21 mouse cellular contexts compared by ENCODE assay signal in genomic region chr9:86991758-86992157, GRCm38 (mm10). TPM values are rescaled to one million over a fixed set of nuclear protein-coding genes. Genes with fewer than 3 reads are reported as not detected.
DNase-seq lines count a peak whose midpoint lies in the region; TF ChIP-seq lines count a peak whose summit lies in the region.
"Had no signal": no experiment of that assay in that cellular context is flagged by ENCODE, and none has a peak within 500 bp of the region (broad histone marks: within the 10 kb centered on the region; RNA-seq: fewer than 3 reads in every experiment).

No protein-coding gene starts in this region.

- peaks cover 3% of the 10 kb centered on the region; the same call in 1 of the 2 replicates for H3K4me1 ChIP-seq in cerebellum, adult 2 months (ENCODE audit: control insufficient read depth, insufficient read depth, low read length)
- H3K4me1 ChIP-seq in MEL (ENCODE audit: control insufficient read depth in 1 of 2, insufficient read depth in 2 of 2, low read length in 2 of 2) = peaks cover 9 to 18% of the 10 kb centered on the region in 2 experiments
- H3K4me1 ChIP-seq: embryonic facial prominence, embryonic 15.5 days; forebrain, embryonic 10.5 days; forebrain, embryonic 12.5 days had no signal

- TF ChIP-seq CTCF in cerebellum, adult 2 months (IDR thresholded peaks at IDR 0.05; ENCODE audit: borderline replicate concordance, insufficient read depth, low read depth, low read length) = no peak
- TF ChIP-seq CTCF in MEL (IDR thresholded peaks at IDR 0.05 in 2 of 3, conservative IDR thresholded peaks at IDR 0.05 in 1 of 3; ENCODE audit: control insufficient read depth in 1 of 3, insufficient read depth in 1 of 3, low read depth in 2 of 3, low read length in 3 of 3, poor library complexity in 1 of 3, severe bottlenecking in 1 of 3) = no peak

- TF ChIP-seq RAD21 in MEL (IDR thresholded peaks at IDR 0.05; ENCODE audit: low read depth, low read length) = no peak

- DNase-seq in cerebellum, adult 2 months = no peak
- no peak for DNase-seq in cerebellum, adult 11-12 months
- peak; percentile 43 for DNase-seq in MEL (ENCODE audit: low read depth, low spot score)
- DNase-seq in MN1 (ENCODE audit: low spot score) = peak; percentile 25
- no peak for DNase-seq in layer of hippocampus, adult 11-12 months (ENCODE audit: low spot score)
- no peak for DNase-seq in natural killer cell, adult 2 months (ENCODE audit: low spot score in 2 of 2)
- DNase-seq: adrenal gland, adult 2 months; adrenal gland, postnatal 10 days; adrenal gland, postnatal 36 days; cerebellum, adult 18-20 months; cerebellum, adult 9-11 months; cerebellum, postnatal 14 days; embryo, embryonic 11 days had no signal

- H3K9ac ChIP-seq in MEL (ENCODE audit: control insufficient read depth, low read depth, low read length, poor library complexity, severe bottlenecking) = no peak overlapping the region
- H3K9ac ChIP-seq: embryonic facial prominence, embryonic 13.5 days; embryonic facial prominence, embryonic 15.5 days; forebrain, embryonic 12.5 days had no signal

- TF ChIP-seq EP300 in MEL (IDR thresholded peaks at IDR 0.05; ENCODE audit: low read depth in 1 of 2, low read length in 2 of 2) = 0 out of 4 replicates have a peak, but pooled peaks of 1 of the 2 experiments have one; percentile 15

- H3K79me2 ChIP-seq in MEL (ENCODE audit: control insufficient read depth, insufficient read depth, low read length, poor library complexity) = no peaks in the 10 kb centered on the region

- H3K27me3 ChIP-seq in cerebellum, adult 2 months (ENCODE audit: control insufficient read depth, insufficient read depth, low read length) = no peaks in the 10 kb centered on the region
- no peaks in the 10 kb centered on the region; a peak in 1 of 4 replicates for H3K27me3 ChIP-seq in MEL (ENCODE audit: control insufficient read depth in 1 of 2, insufficient read depth in 2 of 2, low read length in 2 of 2)
- H3K27me3 ChIP-seq: embryonic facial prominence, embryonic 13.5 days; embryonic facial prominence, embryonic 15.5 days; forebrain, embryonic 12.5 days had no signal

- no peaks in the 10 kb centered on the region for H3K9me3 ChIP-seq in MEL (replicated peaks; ENCODE audit: insufficient read depth, low read length)
- H3K9me3 ChIP-seq: embryonic facial prominence, embryonic 13.5 days; embryonic facial prominence, embryonic 15.5 days; forebrain, embryonic 10.5 days; forebrain, embryonic 12.5 days had no signal

- H3K4me3 ChIP-seq in cerebellum, adult 2 months (replicated peaks; ENCODE audit: insufficient read depth, low read depth, low read length) = peak overlapping the region; percentile 16
- H3K4me3 ChIP-seq in MEL (ENCODE audit: control insufficient read depth in 1 of 2, insufficient read depth in 1 of 2, low read depth in 2 of 2, low read length in 2 of 2) = no peak overlapping the region
- H3K4me3 ChIP-seq: embryonic facial prominence, embryonic 13.5 days; embryonic facial prominence, embryonic 15.5 days; erythroblast, embryonic 14.5 days; forebrain, embryonic 10.5 days; forebrain, embryonic 12.5 days had no signal

- no peak for TF ChIP-seq POLR2A in cerebellum, adult 2 months (IDR thresholded peaks at IDR 0.05; ENCODE audit: borderline replicate concordance, insufficient read depth, low read length)
- TF ChIP-seq POLR2A in MEL (IDR thresholded peaks at IDR 0.05; ENCODE audit: control insufficient read depth in 1 of 2, insufficient read depth in 1 of 2, low read depth in 1 of 2, low read length in 2 of 2, poor library complexity in 1 of 2) = no peak

- H3K27ac ChIP-seq in cerebellum, adult 2 months (ENCODE audit: insufficient read depth, low read length) = peak overlapping the region; percentile 46; the same call in 1 of the 2 replicates
- H3K27ac ChIP-seq in MEL (ENCODE audit: control insufficient read depth, low read depth, low read length) = no peak overlapping the region
- H3K27ac ChIP-seq: embryonic facial prominence, embryonic 13.5 days; embryonic facial prominence, embryonic 15.5 days; forebrain, embryonic 10.5 days; forebrain, embryonic 12.5 days had no signal

- WGBS in cerebellum, adult 2 months = 60% methylated on average over 8 of the region's 8 CpGs

- peaks cover 0 to 21% of the 10 kb centered on the region in 2 experiments; a peak in 2 of 4 replicates for H3K36me3 ChIP-seq in MEL (ENCODE audit: control insufficient read depth in 1 of 2, insufficient read depth in 2 of 2, low read length in 2 of 2)
- H3K36me3 ChIP-seq: embryonic facial prominence, embryonic 13.5 days; embryonic facial prominence, embryonic 15.5 days; forebrain, embryonic 10.5 days; forebrain, embryonic 12.5 days had no signal

TF ChIP-seq in MEL, 35 proteins besides CTCF, POLR2A, EP300 and RAD21:
- peak; percentile 37; the same call in 1 of the 2 replicates for TF ChIP-seq GATA1 (IDR thresholded peaks at IDR 0.05; ENCODE audit: low read depth, low read length)
- TF ChIP-seq TCF12 (IDR thresholded peaks at IDR 0.05; ENCODE audit: low read depth, low read length) = no peak

RNA-seq across cellular contexts. Expression of gene Ripply2, which starts 23.6 kb away (rescaled TPM):
- 10.0 and 13.2 TPM in 2 replicates for polyA plus RNA-seq in cerebellum, adult 2 months (2012; rRNA removed)
- total RNA-seq in MEL (2012; rRNA removed) = not detected in 2 replicates
- not detected for polyA plus RNA-seq in MEL (2012; ENCODE audit: insufficient read depth in 1 of 2, insufficient read length in 2 of 2, low read depth in 1 of 2, low replicate concordance in 2 of 2, missing spikeins in 1 of 2)
- total RNA-seq: common myeloid progenitor, adult 5-6 weeks; ES-E14 had no signal
- polyA plus RNA-seq: C2C12; embryonic facial prominence, embryonic 13.5 days; embryonic facial prominence, embryonic 15.5 days; erythroblast, embryonic 14.5 days had no signal

RNA-seq across cellular contexts. Expression of gene Cyb5r4, which starts 30.1 kb away (rescaled TPM):
- polyA plus RNA-seq in cerebellum, adult 2 months (2012; rRNA removed) = 33.6 and 34.3 TPM in 2 replicates
- total RNA-seq in MEL (2012; rRNA removed) = 30.3 and 31.4 TPM in 2 replicates
- polyA plus RNA-seq in MEL (2012; ENCODE audit: insufficient read depth in 1 of 2, insufficient read length in 2 of 2, low read depth in 1 of 2, low replicate concordance in 2 of 2, missing spikeins in 1 of 2) = 10 to 100 TPM in 1 of 2 experiments, not detected in 1; 37.2 TPM

Comparison
In these comparisons a context has a peak if more than half of its experiments do, and no peak if none do; other contexts are left out.
1. DNase-seq: peak in MEL (single experiment) and MN1 (single experiment); none in cerebellum, adult 2 months (0 of 2), cerebellum, adult 11-12 months (single experiment), layer of hippocampus, adult 11-12 months (single experiment) and natural killer cell, adult 2 months (0 of 2).
2. RNA of gene Ripply2, which starts 23.6 kb away (polyA plus RNA-seq): 10.0 to 13.2 TPM in cerebellum, adult 2 months; not detected in MEL; every median in the first group is over 10 times any median in the second.